Mouse (Mus musculus) layer of hippocampus, adult 18-20 months (tissue): ENCODE results near the gene Gm19402. TPM values are rescaled to one million over a fixed set of nuclear protein-coding genes. Genes with fewer than 3 reads are reported as not detected.
A peak's percentile ranks its signal among the peaks of the same experiment; 100 is the strongest.
"Not testable (repeated sequence)": the region's sequence is repeated elsewhere in the genome, so short reads cannot be mapped to it uniquely, and the experiment has no call there.

Source experiments
- DNase-seq, 2 experiments: peaks; one replicate each; pipeline ENCODE4 v3.0.0; 2022; ENCODE audit warnings: low spot score in 2 of 2
- long read RNA-seq: library from polyadenylated mRNA; stranded (forward); transcript quantifications from one replicate; pipeline ENCODE4 v2.0.0, GENCODE M21; 2021
- total RNA-seq, 2 experiments: library from RNA; stranded (reverse); gene quantifications; 2 replicates each; pipeline ENCODE4 v1.2.3; 2021

Gene Gm19402
- total RNA-seq = not detected
- long read RNA-seq = 0 reads

DNA sequence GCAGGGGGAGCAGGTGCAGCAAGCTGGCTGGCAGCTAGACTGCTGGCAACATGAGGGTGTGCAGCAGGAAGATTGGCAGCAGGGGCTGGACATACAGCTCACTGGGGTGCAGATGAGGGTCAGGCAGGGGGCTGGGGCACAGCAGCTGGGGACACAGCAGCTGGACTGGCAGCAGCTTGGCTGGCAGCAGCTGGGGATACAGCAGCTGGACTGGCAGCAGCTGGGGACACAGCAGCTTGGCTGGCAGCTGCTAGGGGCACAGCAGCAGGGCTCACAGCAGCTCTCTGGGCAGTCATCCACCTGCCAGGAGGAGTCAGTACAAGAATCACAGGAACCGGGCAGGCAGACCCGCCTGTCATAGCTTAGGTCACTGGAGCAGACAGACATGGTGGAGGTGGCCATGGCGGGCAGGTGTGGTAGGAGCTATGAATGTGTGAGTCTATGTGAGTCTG lies at the start of gene Gm19402:
Gene Gm19402, minus strand, starts transcription at position 402 of the 452 bp plus-strand sequence.
- DNase-seq = not testable (repeated sequence)

DNA sequence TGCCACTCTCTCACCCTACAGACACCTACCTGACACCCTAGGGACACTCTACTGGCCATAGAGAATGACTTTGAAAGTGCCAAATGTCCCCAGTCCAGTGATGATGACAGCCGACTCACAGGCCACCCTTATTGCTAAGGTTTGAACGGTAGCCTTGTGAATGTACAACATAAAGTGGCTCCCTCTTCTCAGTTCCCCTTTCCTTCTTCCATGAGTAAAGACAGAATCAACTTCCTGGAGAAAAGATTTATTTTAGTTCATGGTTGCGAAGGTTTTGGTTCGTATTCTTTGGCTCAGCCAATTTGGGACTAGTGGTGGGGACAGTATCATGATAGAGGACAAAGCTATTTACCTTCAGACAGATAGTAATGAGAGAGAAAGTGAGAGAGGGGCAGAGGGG lies 48.4 kb upstream of the Gm19402 start:
- no peak for DNase-seq

DNA sequence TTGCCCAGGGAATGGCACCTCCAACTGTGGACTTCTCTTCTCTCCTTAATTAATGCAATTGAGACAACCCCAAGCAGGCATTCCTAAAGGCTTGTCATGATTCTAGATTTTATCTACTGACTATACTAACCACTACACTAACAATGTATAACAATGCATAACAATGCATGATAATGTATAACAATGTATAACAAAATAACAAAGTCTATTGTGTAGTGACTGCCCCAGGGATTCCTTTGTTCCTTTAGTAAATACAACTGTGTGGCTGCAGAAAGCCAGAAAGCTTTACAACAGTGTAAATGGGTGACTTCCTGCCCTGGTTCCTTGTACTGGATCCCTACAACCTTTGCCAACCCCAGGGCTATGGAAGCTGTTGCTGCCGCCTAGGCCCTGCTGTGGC lies 45.4 kb upstream of the Gm19402 start:
- DNase-seq = no peak

DNA sequence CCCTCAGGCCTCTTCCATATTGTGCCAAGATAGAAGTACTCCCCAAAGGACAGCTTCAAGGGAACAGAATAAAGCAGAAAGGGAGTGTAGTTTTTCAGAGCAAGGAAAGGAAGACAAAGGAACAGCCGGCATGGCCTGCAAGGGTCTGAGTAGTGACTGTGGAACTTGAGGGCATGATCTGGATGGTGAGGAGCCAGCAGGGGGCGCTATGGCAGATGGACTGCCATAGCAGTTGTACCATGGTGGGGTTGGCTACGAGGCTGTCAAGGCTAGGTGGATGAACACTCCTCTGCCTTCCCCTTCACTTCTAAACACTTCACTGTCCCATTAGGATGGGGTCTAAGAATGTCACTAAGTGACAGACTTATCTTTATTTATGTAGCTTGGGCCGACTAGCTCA lies 38.7 kb upstream of the Gm19402 start:
- no peak for DNase-seq

GRCm38 (mm10) chr10:77728280-77728679 lies 37.7 kb upstream of the Gm19402 start:
- DNase-seq = peak in 1 of 2 experiments; percentile 13

GRCm38 (mm10) chr10:77726186-77726585 lies 35.6 kb upstream of the Gm19402 start, which contains the start of gene Gm10100:
Gm10100 (plus strand) TSS chr10:77726486.
- DNase-seq = no peak

GRCm38 (mm10) chr10:77724855-77725254 lies 34.3 kb upstream of the Gm19402 start:
- DNase-seq = no peak

GRCm38 (mm10) chr10:77720299-77720698 lies 29.7 kb upstream of the Gm19402 start, which contains the start of gene Krtap12-1:
Krtap12-1 (plus strand) TSS chr10:77720599.
- not testable (repeated sequence) for DNase-seq

DNA sequence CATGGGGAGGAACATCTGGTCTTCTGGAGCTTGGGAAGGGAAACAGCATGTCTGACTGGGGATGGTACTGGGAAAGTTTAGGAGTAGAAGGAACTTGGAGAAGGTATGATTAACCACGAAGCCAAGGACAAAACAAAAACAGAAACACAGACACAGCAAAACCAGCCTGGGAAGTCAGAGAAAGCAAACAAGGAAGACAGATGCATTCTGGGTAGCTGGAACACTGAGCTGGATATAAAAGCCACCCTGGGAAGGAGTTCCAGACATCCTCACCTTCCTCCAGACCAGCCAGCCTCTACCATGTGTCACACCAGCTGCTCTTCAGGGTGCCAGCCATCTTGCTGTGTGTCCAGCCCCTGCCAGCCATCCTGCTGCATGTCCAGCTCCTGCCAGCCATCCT lies 24.9 kb upstream of the Gm19402 start, which contains the start of gene Gm10142:
Gene Gm10142, plus strand, starts transcription at position 301 of the 400 bp plus-strand sequence.
- DNase-seq = no peak

DNA sequence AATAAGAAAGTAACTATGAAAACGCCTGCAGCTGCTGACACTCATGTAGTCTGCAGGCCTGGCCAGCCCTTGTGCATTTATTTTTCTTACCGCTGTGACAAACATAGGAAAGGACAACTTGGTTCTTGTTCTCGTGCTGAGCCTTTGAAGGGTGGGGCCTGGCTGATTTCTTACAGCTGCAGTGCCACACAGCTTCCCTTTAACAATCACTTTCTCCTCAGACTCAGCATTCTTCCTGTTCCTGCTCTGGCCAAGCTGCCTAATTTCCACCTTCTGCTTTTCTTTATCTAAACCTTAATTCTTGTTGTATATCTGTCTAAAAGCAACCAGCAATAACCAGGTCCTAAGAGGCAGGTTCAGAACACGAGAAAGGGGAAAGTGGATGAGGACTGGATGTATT lies 23.2 kb upstream of the Gm19402 start:
- no peak for DNase-seq

DNA sequence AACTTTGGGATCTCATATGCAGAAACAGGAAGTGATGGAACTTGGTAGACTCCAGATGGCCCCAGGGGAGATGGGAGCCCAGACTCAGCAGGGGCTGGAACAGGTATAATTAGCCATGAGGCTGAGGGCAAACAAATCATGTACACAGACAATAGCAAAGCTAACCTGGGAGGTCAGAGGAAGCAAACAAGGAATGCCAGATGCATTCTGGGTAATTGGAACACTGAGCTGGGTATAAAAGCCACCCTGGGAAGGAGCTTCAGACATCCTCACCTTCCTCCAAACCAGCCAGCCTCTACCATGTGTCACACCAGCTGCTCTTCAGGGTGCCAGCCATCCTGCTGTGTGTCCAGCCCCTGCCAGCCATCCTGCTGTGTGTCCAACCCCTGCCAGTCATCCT lies 20.6 kb upstream of the Gm19402 start, which contains the start of gene Gm10024:
Gene Gm10024, plus strand, starts transcription at position 301 of the 400 bp plus-strand sequence.
- DNase-seq = not testable (repeated sequence)

GRCm38 (mm10) chr10:77709831-77710230 lies 19.3 kb upstream of the Gm19402 start:
- peak in 1 of 2 experiments; percentile 14 for DNase-seq

GRCm38 (mm10) chr10:77706326-77706725 lies 15.8 kb upstream of the Gm19402 start, which contains the start of gene Gm10272:
Gm10272 (plus strand) TSS chr10:77706626.
- no peak for DNase-seq

GRCm38 (mm10) chr10:77697133-77697532 lies 6.6 kb upstream of the Gm19402 start, which contains the start of gene Gm9508:
Gm9508 (minus strand) TSS chr10:77697233.
- DNase-seq = no peak

- no peak for DNase-seq
These were observed 3.5 kb downstream of the Gm19402 start for GRCm38 (mm10) chr10:77687021-77687420.

GRCm38 (mm10) chr10:77685895-77686664 lies 4.5 kb downstream of the Gm19402 start, which contains the start of gene Tspear:
Tspear (plus strand) TSS chr10:77686569.
- DNase-seq = no peak

DNA sequence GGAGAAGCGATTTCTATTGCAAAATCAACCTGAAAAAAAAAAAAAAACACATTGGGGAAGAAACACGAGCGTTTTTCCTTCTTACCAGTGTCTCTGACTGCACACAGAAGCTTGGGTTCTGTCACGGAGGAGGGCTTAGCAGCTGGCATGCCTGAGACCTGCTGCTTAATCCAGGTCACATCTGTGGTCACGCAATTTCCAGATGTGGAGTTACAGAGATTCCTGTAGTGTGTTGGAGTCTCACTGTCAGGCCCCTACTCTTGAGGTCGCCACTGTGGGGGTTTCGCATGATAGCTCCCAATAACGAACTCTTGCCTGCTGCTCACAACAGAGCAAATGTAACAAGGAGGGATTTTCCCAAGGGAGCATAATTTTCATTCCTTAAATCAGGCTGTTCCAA lies 6.4 kb downstream of the Gm19402 start:
- DNase-seq = no peak

DNA sequence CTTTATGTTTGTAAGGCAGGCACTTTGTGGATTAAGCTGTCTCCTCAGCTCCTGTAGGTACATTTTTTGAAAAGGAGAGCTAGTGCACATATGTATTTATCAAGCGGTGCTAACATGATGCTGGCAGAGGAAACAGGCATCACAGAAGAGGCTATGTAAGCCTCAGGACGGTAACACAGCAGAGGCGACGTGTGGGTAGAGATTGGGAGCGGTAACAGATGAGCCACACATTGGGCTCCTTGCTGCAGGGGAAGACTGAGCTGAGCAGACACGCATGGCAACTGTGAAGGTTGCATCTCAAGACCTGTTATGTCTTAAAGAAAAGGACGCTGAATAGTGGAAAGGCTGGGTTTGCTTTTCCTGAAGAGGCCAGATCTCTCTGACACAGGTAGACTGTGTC lies 7.6 kb downstream of the Gm19402 start:
- peak in 1 of 2 experiments; percentile 31 for DNase-seq

GRCm38 (mm10) chr10:77677562-77677961 lies 13.0 kb downstream of the Gm19402 start:
- no peak for DNase-seq

GRCm38 (mm10) chr10:77673765-77674164 lies 16.8 kb downstream of the Gm19402 start:
- no peak for DNase-seq

- no peak for DNase-seq
These were observed 19.0 kb downstream of the Gm19402 start for GRCm38 (mm10) chr10:77671519-77671918.

DNA sequence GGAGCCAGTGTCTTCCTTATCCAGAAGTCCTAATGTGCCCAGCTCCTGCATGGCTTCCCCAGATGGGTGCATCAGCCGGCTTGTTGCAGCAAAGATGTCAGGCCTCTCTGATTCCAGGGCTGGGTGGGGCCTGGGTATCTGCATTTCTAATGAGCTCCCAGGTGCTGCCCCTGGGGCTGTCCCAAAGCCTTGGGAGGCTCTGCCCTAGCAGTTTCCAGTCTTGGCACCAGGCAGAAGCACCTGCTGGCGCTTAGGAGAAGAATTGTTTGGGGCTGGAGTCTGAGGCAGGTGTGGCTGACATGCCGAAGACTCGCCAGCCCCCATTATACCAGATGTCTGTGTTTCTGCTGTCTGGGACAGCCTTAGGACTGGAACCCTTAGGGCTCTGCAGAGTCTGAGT lies 19.8 kb downstream of the Gm19402 start:
- DNase-seq = no peak
